Mouse (Mus musculus) kidney, adult 2 months (tissue): Measurements from ENCODE around the gene Npat. TPM values are rescaled to one million over a fixed set of nuclear protein-coding genes. Genes with fewer than 3 reads are reported as not detected.
A peak's percentile ranks its signal among the peaks of the same experiment; 100 is the strongest.

Experiments used
- DNase-seq: peaks from one replicate; pipeline ENCODE4 v3.0.0; 2021
- H3K27ac ChIP-seq: fragments of 200-500 bp; 2 replicates; pipeline ENCODE4 v1.5.1; 2012; ENCODE audit warnings: low read depth, low read length, control low read depth, inconsistent platforms; ENCODE audit not compliant: insufficient read depth
- H3K27me3 ChIP-seq: fragments of 200-500 bp; replicated peaks from 2 replicates; pipeline ENCODE4 v1.6.1; 2012; ENCODE audit warnings: mild to moderate bottlenecking, moderate library complexity, low read length, inconsistent platforms; ENCODE audit not compliant: control insufficient read depth, insufficient read depth
- H3K36me3 ChIP-seq: fragments of 200-500 bp; 2 replicates; pipeline ENCODE4 v1.6.1; 2012; ENCODE audit warnings: mild to moderate bottlenecking, moderate library complexity, low read length, inconsistent platforms; ENCODE audit not compliant: control insufficient read depth, insufficient read depth
- H3K4me1 ChIP-seq: fragments of 200-500 bp; 2 replicates; pipeline ENCODE4 v1.6.1; 2011; ENCODE audit warnings: low read length; ENCODE audit not compliant: control insufficient read depth, insufficient read depth
- H3K4me3 ChIP-seq: fragments of 200-500 bp; 2 replicates; pipeline ENCODE4 v1.5.1; 2011; ENCODE audit warnings: mild to moderate bottlenecking, low read depth, low read length, control low read depth; ENCODE audit not compliant: insufficient read depth
- CTCF ChIP-seq: fragments of 200-500 bp; conservative IDR thresholded peaks from 2 replicates; pipeline ENCODE4 v1.5.1; 2011; ENCODE audit warnings: low read depth, mild to moderate bottlenecking, control low read depth, low read length, moderate library complexity, mixed read lengths; ENCODE audit not compliant: insufficient read depth, insufficient read length
- POLR2A ChIP-seq: fragments of 200-500 bp; IDR thresholded peaks from one replicate; pipeline ENCODE4 v1.6.1; 2011; ENCODE audit warnings: low read depth, low read length, control low read depth
- WGBS: fragments of 180-500 bp; shearing (Covaris S2); methylation state at CpG from one replicate; pipeline ENCODE4 v1.1.7; 2018; 5-methylcytosine and 5-hydroxymethylcytosine counted together
- polyA plus RNA-seq: library from polyadenylated mRNA; depleted of rRNA; stranded (reverse); fragments of >200 nt; gene quantifications from 2 replicates; pipeline ENCODE4 v1.2.3, GENCODE M21; 2012

Npat gene
- polyA plus RNA-seq, 1 experiment, result 2.0 TPM

DNA sequence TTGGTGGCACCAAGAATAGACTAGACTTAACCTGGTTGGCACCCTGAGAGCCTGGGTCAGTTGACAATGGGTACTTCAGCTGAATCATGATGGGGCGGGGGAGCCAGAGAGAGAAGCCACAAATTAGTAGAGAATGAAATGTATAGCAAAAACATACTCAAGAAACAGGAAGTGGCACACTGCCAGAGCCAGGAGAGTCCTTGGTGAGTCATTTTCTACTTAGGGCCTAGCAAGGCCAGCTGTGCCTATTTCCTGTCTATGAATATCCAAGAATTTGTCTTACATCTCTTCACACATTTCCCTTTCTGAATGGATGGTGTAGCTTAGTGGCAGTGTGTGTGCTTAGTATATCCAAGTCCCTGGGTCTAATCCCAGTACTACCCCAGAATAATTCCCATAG lies 66.5 kb downstream of the Npat start:
- H3K27ac ChIP-seq, result no peak overlapping the region
- no peak for TF ChIP-seq POLR2A
- TF ChIP-seq CTCF, result no peak
- DNase-seq, result no peak

DNA sequence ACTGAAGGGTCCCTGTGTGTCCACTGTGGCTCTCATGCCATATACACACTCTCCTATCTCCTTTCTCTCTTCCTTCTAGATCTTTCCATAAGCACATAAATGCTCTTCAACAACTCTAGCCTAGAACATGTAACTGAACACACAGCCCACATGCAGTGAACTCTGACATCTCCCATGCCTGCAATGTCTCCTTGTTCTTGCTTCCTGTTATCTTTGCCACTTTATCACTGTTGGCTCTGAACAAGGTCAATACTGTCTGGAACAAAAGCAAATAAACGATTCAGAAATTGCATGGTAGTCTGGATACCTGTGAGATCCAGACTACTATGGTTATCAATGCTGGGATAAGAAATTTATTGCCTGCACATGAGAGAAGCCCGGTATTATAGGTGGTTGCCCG lies 67.0 kb downstream of the Npat start:
- no peak for DNase-seq
- H3K27ac ChIP-seq, result no peak overlapping the region
- no peaks in the 10 kb centered on the region for H3K27me3 ChIP-seq
- WGBS, result 73% methylated on average over 3 of the region's 3 CpGs
- TF ChIP-seq CTCF (no peak), POLR2A (no peak)
- no peak overlapping the region for H3K4me3 ChIP-seq
- peaks cover 12% of the 10 kb centered on the region for H3K4me1 ChIP-seq
- no peaks in the 10 kb centered on the region for H3K36me3 ChIP-seq

More for the DNA sequence above, 66.5 kb downstream of the Npat start:
- H3K27me3 ChIP-seq, result no peaks in the 10 kb centered on the region
- H3K4me3 ChIP-seq, result no peak overlapping the region
- peaks cover 12% of the 10 kb centered on the region; the same call in 1 of the 2 replicates for H3K4me1 ChIP-seq
- H3K36me3 ChIP-seq, result no peaks in the 10 kb centered on the region
- WGBS, result 68% methylated on average over 1 of the region's 1 CpGs

- DNase-seq, result no peak
- H3K4me3 ChIP-seq, result no peak overlapping the region
- H3K4me1 ChIP-seq, result peaks cover 8% of the 10 kb centered on the region
- no peak overlapping the region for H3K27ac ChIP-seq
- WGBS, result 73% methylated on average over 5 of the region's 5 CpGs
- no peaks in the 10 kb centered on the region for H3K36me3 ChIP-seq
- no peak for TF ChIP-seq CTCF
- no peak for TF ChIP-seq POLR2A
- no peaks in the 10 kb centered on the region for H3K27me3 ChIP-seq
Observed at GRCm38 (mm10) chr9:53604954-53605353, 68.1 kb downstream of the Npat start.

DNA sequence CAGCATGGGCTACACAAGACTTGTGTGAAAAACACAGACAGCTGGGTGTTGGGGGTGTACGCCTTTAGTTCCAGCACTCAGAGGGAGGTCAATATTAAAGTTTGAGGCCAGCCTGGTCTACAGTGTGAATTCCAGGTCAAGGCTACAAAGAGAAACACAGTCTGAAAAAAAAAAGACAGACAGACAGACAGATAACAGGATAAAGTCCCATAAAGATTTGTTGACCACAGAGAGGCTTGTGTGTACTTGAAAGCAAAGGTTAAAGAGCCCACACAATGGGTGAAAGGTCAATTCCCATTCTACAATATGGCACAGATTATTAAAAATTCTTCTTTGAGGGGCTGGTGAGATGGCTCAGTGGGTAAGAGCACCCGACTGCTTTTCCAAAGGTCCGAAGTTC lies 70.3 kb downstream of the Npat start:
- no peaks in the 10 kb centered on the region for H3K27me3 ChIP-seq
- no peak overlapping the region for H3K27ac ChIP-seq
- H3K36me3 ChIP-seq, result no peaks in the 10 kb centered on the region
- 74% methylated on average over 3 of the region's 3 CpGs for whole genome bisulfite sequencing
- no peak overlapping the region for H3K4me3 ChIP-seq
- H3K4me1 ChIP-seq, result peaks cover 5% of the 10 kb centered on the region
- TF ChIP-seq CTCF (no peak), POLR2A (no peak)
- peak; percentile 38 for DNase-seq

GRCm38 (mm10) chr9:53607816-53608215 lies 71.0 kb downstream of the Npat start:
- 64% methylated on average over 4 of the region's 4 CpGs for WGBS
- peak; percentile 52 for DNase-seq
- TF ChIP-seq POLR2A, result no peak
- no peak for TF ChIP-seq CTCF
- no peak overlapping the region for H3K4me3 ChIP-seq
- peaks cover 5% of the 10 kb centered on the region for H3K4me1 ChIP-seq
- H3K36me3 ChIP-seq, result no peaks in the 10 kb centered on the region
- H3K27ac ChIP-seq, result no peak overlapping the region
- H3K27me3 ChIP-seq, result no peaks in the 10 kb centered on the region

GRCm38 (mm10) chr9:53609306-53609967 lies 72.6 kb downstream of the Npat start:
- Histone ChIP-seq H3K27ac (peak overlapping the region; percentile 78), H3K27me3 (no peaks in the 10 kb centered on the region), H3K4me3 (peak overlapping the region; percentile 70), H3K4me1 (peaks cover 5% of the 10 kb centered on the region), H3K36me3 (no peaks in the 10 kb centered on the region)
- DNase-seq, result peak; percentile 54
- TF ChIP-seq POLR2A (no peak), CTCF (no peak)
- WGBS, result 32% methylated on average over 12 of the region's 12 CpGs

DNA sequence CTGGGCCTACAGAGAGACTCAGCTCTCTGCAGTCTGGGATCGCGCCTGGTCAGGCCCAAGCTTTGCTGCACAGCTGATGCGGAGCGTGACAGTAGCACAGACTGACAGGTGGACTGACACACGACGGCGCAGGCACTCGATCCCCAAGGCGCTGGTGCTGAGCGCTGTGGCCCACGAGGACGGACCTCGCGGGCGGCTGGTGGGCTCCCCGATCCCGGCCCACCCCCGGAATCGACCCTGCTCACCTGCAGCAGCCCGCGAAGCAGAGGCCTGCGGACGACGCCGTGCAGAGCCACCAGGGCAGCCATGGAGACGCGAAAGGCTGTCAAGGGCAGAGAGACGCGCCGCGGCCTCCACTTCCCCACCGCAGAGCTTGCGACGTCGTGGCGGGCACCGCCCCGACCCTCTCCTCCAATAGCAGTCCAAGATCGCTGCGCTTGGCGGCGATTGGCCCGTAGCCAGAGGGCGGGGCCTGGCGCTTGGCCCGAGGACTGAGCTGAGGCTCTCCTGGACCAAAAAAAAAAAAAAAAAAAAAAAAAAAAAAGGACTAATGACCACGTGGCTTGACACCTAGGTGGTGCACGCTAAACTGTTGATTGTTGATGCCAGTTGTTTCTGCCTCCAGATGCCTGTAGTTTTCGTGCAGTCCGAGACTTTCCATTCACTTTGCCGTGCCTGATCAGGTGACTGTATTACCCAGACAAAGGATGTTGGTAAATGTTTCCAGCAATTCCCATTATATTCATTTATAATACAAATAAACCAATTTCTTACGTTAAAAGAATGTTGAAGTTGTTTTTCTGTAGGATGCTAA lies 73.3 kb downstream of the Npat start, which contains the start of gene Acat1:
Acat1 (minus strand) TSS at position 415 of the 814 bp plus-strand sequence.
- peak within 1 kb of the TSS; percentile 78 for H3K27ac ChIP-seq
- peak; percentile 79 for TF ChIP-seq POLR2A
- TF ChIP-seq CTCF, result no peak
- peak; percentile 99 for DNase-seq
- H3K27me3 ChIP-seq, result no peaks in the 10 kb centered on the region
- no peaks in the 10 kb centered on the region for H3K36me3 ChIP-seq
- WGBS, result 1% methylated on average over 52 of the region's 52 CpGs
- peak within 1 kb of the TSS; percentile 70 for H3K4me3 ChIP-seq
- peaks cover 5% of the 10 kb centered on the region for H3K4me1 ChIP-seq
